Mouse (Mus musculus) ES-E14 (cell line): Measurements from ENCODE around the gene Myd88.

Experiments used
- CHD2 ChIP-seq: IDR thresholded peaks from 2 replicates; pipeline ENCODE4 v1.6.1; 2014; ENCODE audit warnings: mild to moderate bottlenecking, low read depth, low read length, inconsistent platforms
- MAFK ChIP-seq: IDR thresholded peaks from 2 replicates; pipeline ENCODE4 v1.6.1; 2014; ENCODE audit warnings: mild to moderate bottlenecking, low read depth, low read length, inconsistent platforms; ENCODE audit not compliant: insufficient read depth

- TF ChIP-seq MAFK (no peak), CHD2 (no peak)
Observed at GRCm38 (mm10) chr9:119305863-119306262, 35.3 kb downstream of the Myd88 start.
